Mouse (Mus musculus) right cerebral cortex, postnatal 10 days (tissue): Measurements from ENCODE around the gene Ost4.

ENCODE experiments used
- DNase-seq, 2 experiments: peaks; one replicate each; pipeline ENCODE4 v3.0.0; 2021; ENCODE audit warnings: low spot score in 2 of 2

Ost4 gene

DNA sequence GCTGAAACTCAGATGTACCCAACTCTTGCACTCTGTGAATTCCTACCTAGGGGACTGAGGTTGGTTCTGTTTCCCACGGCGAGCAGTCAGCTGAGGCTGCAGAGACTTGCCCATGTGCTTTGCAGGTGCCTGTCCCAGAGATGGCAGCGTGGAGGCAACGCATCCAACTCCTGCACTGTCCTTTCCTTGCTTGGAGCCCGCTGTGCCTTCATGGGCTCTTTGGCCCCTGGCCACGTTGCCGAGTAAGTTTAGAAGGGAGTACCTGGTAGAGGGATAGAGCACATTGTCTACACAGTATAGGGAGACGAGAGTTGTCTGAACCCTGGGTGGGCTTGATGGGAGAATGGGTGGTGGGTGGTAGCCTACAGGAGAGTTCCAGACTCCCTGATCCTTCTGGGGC lies 17.0 kb upstream of the Ost4 start:
- DNase-seq: no peak

DNA sequence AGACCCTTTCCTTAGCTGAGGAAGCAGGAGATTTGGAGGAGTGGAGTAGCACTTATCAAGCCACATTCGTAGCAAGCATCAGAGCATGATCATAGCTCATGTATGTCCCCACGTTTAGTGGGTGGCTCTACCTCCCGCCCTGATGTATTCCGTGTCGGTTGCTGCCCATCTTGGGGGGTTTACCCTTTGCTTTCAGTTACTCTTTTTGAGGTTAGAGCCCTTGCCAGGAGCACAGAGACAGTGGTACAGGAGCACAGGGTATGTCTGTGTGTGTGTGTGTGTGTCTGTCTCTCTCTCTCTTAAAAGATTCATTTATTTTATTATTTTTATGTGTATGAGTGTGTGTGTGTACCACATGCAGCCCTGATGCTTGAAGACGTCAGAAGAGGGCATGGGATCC lies 15.5 kb upstream of the Ost4 start:
- DNase-seq: no peak

- DNase-seq: no peak
These were observed 15.0 kb upstream of the Ost4 start for GRCm38 (mm10) chr5:30922581-30923041.

GRCm38 (mm10) chr5:30921256-30922033 lies 13.9 kb upstream of the Ost4 start, which contains the start of gene Khk:
Khk (plus strand) TSS chr5:30921431.
- DNase-seq: peak; percentile 87 to 89

GRCm38 (mm10) chr5:30920621-30921020 lies 13.0 kb upstream of the Ost4 start:
- DNase-seq: no peak

DNA sequence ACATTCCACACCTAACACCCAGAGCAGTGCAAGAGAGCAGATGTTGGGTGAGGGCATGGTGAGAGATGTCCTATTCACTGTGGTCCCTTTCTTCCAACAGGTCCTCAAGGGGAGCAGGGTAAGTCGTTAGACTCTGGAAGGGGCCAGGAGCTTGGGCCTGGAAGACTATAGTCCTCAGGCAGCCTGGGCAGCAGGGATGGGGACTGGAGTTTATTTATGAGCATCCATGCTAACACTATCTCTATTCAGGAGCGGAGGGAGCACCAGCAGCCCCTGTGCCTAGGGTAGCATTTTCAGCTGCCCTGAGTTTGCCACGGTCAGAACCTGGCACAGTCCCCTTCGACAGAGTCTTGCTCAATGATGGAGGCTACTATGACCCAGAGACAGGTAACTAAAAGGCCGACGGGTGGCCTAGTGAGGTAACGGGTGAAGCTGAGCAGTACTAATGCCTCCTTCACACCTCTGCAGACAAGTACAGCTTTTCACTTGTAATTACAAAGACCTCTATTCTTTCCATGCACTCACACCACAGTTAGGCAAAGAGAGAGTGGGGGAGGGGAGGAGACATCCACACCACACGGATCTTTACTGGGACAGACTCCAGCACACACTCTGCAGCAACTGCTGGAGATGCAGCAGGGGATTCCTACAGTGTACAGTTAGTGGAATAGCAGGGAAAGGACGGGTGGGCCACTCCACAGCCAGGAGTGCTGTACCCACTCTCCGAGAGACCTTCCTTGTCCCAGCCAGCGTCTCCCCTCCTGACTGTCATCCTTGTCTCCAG lies 12.4 kb upstream of the Ost4 start:
- peak in 1 of 2 experiments; percentile 66 for DNase-seq

DNA sequence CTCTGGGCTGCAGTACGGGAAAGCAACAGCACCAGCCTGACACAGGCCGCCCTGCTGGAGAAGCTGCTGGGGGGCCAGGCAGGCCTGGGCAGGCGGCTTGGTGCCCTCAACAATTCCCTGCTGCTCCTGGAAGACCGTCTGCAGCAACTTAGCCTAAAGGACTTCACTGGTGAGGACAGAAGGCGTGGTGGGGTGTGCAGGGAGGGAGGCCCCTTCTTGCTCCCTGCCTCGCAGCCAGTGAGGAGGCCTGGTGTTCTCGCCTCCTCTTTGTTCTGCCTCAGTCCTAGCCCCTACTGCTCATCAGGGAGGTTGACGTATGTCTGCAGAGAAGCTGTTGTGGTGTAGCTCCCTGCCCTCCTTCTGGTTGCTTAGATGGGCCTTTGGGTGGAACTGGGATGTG lies 11.1 kb upstream of the Ost4 start:
- no peak for DNase-seq

DNA sequence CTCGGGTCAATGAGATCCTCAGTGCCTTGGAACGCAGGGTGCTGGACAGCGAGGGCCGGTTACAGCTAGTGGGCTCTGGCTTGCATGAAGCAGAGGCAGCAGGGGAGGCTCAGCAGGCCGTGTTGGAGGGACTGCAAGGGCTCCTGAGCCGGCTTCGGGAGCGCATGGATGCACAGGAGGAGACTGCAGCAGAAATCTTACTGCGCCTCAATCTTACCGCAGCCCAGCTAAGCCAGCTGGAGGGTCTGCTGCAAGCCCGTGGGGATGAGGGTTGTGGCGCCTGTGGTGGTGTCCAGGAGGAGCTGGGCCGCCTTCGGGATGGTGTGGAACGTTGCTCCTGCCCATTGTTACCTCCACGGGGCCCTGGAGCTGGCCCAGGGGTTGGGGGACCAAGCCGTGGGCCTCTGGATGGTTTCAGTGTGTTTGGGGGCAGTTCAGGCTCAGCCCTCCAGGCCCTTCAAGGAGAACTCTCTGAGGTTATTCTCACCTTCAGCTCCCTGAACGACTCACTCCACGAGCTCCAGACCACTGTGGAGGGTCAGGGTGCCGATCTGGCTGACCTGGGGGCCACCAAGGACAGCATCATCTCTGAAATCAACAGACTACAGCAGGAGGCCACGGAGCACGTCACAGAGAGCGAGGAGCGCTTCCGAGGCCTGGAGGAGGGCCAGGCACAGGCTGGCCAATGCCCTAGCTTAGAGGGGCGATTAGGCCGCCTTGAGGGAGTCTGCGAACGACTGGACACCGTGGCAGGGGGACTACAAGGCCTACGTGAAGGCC lies 10.5 kb upstream of the Ost4 start:
- DNase-seq: no peak

- DNase-seq: no peak
These were observed 9.8 kb upstream of the Ost4 start for GRCm38 (mm10) chr5:30917348-30917747.

- no peak for DNase-seq
These were observed 9.3 kb upstream of the Ost4 start for GRCm38 (mm10) chr5:30916841-30917240.

- peak; percentile 94 to 97 for DNase-seq
These were observed 8.4 kb upstream of the Ost4 start for GRCm38 (mm10) chr5:30915974-30916433.

DNA sequence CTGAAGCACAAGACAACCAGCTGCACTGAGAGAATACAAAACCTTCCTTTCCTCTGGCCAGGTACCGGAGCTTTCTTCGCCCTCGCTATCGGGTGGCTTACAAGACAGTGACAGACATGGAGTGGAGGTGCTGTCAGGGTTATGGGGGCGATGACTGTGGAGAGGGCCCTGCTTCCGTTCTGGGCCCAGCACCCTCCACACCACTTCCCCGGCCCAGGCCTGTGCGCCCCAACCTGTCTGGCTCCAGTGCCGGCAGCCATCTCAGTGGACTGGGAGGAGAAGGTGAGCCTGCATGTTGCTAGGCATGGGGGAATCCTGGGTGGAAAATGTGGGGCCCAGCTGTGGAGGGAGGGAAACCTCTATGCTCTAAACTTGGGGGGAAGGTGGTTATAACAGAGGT lies 7.9 kb upstream of the Ost4 start:
- DNase-seq: no peak

DNA sequence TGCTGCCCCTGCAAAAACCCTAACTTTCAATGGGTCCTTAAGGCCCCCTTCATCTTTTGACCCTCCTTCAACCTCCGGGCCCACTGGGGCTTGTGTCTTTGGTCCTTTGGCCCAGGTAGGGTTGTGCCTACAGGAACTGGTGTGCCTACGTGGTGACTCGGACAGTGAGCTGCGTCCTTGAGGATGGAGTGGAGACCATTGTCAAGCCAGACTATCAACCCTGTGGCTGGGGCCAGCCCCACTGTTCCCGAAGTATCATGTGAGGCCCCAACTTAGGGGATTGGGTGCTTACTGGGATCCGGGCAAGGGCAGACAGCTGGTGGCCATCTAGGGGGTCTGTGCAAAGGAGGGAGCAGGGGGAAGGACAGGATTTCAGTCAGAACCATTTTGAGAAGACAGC lies 7.3 kb upstream of the Ost4 start:
- DNase-seq: no peak

DNA sequence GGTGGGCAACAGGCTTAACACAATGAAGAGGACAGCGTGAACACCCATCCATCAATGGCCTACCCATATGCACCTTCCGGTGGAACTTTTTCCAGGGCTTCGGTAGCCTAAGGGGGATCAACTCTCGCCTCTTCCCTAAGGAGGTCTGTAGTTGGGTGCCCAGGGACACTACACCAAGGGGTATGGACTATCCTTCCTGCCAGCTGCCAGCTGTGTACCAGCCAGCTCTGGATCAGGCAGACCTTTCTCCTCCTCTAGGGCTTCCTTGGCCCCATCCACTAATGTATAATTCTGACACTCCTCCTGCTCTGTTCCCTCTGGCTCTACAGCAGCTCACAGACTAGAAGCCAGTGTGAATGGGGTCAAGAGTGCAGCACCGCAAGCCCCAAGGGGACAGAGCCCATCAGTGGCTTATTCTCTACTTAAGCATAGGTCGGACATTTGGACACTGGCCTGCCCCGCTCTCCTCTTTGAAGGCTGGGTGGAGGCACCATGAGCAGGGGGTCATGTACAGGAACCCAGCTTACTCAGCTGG lies 6.6 kb upstream of the Ost4 start:
- no peak for DNase-seq

- DNase-seq: no peak
These were observed 5.7 kb upstream of the Ost4 start, which contains the start of gene Emilin1 for GRCm38 (mm10) chr5:30913060-30913841. Emilin1 (plus strand) TSS chr5:30913402.

DNA sequence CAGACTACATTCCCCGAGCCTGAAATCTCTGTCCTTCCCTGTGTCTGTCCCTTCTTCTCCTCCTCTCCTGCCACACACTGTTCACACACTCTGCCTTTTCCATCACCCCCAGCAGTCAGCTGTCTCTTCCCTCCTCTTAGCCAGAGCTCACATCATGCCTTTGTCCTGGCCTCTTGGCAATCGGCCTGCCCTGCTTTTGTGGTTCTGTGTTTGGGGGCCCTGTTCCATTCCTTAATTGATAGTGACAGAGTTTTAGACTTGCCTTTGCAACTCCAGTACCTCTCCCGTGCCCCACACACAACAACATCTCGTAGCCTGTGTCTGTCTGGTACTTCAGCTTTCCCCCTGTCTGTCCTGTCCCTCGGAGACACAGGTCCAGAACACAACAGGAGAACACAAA lies 4.6 kb upstream of the Ost4 start:
- no peak for DNase-seq

DNA sequence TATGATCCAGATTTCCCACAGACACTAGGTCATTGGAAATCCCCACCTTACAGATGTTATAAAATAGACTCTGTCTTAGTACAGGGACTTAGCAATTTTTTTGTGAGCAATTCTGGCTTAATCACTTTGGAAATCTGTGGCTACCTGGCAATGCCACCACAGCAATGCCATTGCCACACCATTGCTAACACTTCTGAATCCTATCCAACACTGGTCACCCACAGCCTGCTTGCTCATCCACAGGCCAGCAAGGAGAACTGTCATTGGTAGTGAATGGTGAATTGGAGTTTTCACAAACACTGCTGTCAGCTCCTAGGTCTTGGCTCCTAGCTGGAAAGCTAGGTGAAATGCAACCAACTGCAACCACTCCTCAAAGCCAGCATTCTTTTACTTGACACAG lies 2.9 kb upstream of the Ost4 start:
- DNase-seq: no peak

- DNase-seq: no peak
These were observed 2.3 kb upstream of the Ost4 start for GRCm38 (mm10) chr5:30909863-30910262.

DNA sequence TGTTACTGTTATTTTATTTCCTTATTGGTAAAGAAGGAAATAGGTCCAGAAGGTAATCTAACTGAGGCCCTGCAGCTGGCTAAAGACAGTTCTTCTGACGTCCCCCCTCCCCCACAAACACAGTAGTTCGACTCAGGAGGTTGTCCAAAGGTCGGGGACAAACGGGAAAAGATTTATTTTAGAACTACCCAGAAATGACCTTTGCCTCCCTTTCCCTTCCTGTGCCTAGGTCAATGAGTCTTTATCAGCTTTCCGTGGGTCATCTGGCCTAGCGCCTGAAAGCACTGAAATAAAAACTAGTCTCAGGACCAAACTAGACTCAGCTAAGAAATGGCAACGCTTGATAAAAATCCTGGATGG lies 1.7 kb upstream of the Ost4 start:
- DNase-seq: no peak

DNA sequence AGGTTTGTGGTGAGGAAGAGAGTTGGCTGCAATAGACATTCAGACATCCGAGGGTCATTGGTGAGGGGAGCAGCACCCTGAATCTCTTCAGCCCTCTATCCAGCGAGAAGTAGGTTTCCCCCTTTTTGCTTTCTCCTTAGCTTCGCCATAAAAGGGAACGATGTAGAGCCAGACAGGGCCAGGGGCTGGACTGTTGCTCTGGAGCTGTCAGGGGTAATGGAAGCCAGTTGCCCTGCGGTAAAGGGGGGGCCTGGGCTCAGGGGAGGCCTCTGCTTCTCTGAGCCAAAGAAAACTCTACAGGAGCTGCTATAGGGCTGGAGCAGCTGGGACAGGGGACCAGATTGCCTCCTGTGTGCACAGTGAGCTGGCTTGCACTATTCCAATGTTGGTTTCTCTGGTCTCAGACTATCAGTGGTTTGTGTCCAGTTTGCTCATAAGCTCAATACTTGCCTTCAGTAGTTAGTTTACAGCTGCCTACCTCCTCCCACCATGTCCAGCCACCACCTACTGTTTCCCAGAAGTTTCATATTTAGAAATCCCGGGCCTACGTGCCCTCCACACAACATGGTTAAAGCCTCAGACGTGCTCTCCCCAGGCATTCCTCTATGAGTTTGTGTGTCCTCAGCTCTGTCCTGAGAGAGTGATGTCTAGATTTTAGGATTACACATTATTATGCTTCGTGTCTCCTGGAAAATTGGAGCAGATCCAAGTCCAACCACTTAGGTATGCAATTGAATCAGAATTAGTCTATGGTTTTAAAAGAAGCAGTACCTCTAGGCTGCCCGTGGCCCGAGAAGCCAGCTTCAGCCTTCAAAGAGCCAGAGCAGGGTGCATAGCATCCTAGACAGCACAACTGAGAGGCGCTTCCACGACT lies 1.1 kb upstream of the Ost4 start:
- no peak for DNase-seq
